Mouse (Mus musculus) heart, embryonic 14.5 days (tissue): ENCODE data around the gene Acsm5. TPM values are rescaled to one million over a fixed set of nuclear protein-coding genes. Genes with fewer than 3 reads are reported as not detected.

Experiments used
- ATAC-seq: fragments of 200-750 bp; cut with Nextera tagmentation; 2 replicates; pipeline ENCODE4 v1.8.0; 2017; ENCODE audit warnings: low read depth, moderate TSS enrichment; ENCODE audit not compliant: insufficient number of reproducible peaks, insufficient read depth, low FRiP score
- H3K27ac ChIP-seq, 2 experiments: fragments of 200-500 bp in 1 of 2; fragments of 300-500 bp in 1 of 2; sonication (generic) in 1 of 2; replicated peaks in 1 of 2; 2 replicates each; pipeline ENCODE4 v1.5.1; 2012 to 2014; ENCODE audit warnings: low read depth in 2 of 2, low read length in 2 of 2, control low read depth in 1 of 2, mild to moderate bottlenecking in 1 of 2, mixed read lengths in 1 of 2; ENCODE audit not compliant: control insufficient read depth in 1 of 2, insufficient read depth in 1 of 2
- H3K27me3 ChIP-seq: fragments of 300-500 bp; sonication (generic); 2 replicates; pipeline ENCODE4 v1.6.1; 2014; ENCODE audit warnings: mild to moderate bottlenecking, low read length, control low read depth; ENCODE audit not compliant: control insufficient read depth, insufficient read depth
- H3K36me3 ChIP-seq: fragments of 300-500 bp; sonication (generic); 2 replicates; pipeline ENCODE4 v1.6.1; 2014; ENCODE audit warnings: mild to moderate bottlenecking, control low read depth, low read length, mixed read lengths; ENCODE audit not compliant: control insufficient read depth, insufficient read depth
- H3K4me1 ChIP-seq, 2 experiments: fragments of 200-500 bp in 1 of 2; fragments of 300-500 bp in 1 of 2; sonication (generic) in 1 of 2; 2 replicates each; pipeline ENCODE4 v1.6.1; 2012 to 2014; ENCODE audit warnings: low read length in 2 of 2, control low read depth in 1 of 2, mixed read lengths in 1 of 2; ENCODE audit not compliant: control insufficient read depth in 2 of 2, insufficient read depth in 2 of 2
- H3K4me2 ChIP-seq: fragments of 300-500 bp; sonication (generic); 2 replicates; pipeline ENCODE4 v1.6.1; 2014; ENCODE audit warnings: mild to moderate bottlenecking, low read length
- H3K4me3 ChIP-seq, 2 experiments: fragments of 200-500 bp in 1 of 2; fragments of 300-500 bp in 1 of 2; sonication (generic) in 1 of 2; 2 replicates each; pipeline ENCODE4 v1.5.1; 2012 to 2014; ENCODE audit warnings: low read length in 2 of 2, mild to moderate bottlenecking in 2 of 2, control low read depth in 1 of 2, low read depth in 1 of 2, moderate library complexity in 1 of 2; ENCODE audit not compliant: control insufficient read depth in 1 of 2, insufficient read depth in 1 of 2
- H3K9ac ChIP-seq: fragments of 300-500 bp; sonication (generic); 2 replicates; pipeline ENCODE4 v1.6.1; 2014; ENCODE audit warnings: mild to moderate bottlenecking, low read length
- H3K9me3 ChIP-seq: fragments of 300-500 bp; sonication (generic); 2 replicates; pipeline ENCODE4 v1.6.1; 2016; ENCODE audit warnings: low read length, control low read depth; ENCODE audit not compliant: control insufficient read depth
- WGBS: fragments of 180-500 bp; shearing (Covaris S2); extraction: QIAGEN DNeasy Blood & Tissue Kit; methylation state at CpG from one replicate; pipeline ENCODE4 v1.1.7; 2014; 5-methylcytosine and 5-hydroxymethylcytosine counted together
- polyA plus RNA-seq: library from polyadenylated mRNA; unstranded; fragments of >200 nt; fragmentation: Nextera tagmentation; extraction: Ambion mirVana; gene quantifications from 2 replicates; pipeline ENCODE4 v1.2.1, GENCODE M21; 2014

The Acsm5 gene
- not detected in 2 replicates for polyA plus RNA-seq

DNA sequence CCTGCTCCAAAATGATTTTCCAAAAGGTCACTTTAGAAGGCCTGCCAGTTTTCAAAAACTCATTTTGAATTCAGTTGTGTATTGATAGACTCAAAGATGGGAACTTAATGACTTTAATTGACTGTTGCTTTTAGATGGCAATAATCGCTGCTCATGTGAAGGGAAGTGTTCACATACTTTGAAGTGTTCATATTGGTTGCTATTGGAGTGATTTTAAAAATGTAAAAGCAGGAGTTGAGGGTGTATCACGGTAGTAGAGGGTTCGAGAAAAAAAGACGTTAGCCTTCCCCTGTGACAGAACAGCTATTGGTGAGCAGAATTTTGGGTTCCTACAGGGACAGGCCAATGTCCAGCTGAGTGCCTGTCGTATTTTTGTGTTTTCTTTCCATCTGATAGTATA is at the start of gene Acsm5:
Gene Acsm5, plus strand, starts transcription at position 301 of the 400 bp plus-strand sequence.
- no peak within 1 kb of the TSS for H3K4me3 ChIP-seq
- H3K27ac ChIP-seq = no peak within 1 kb of the TSS
- 60% methylated on average over 5 of the region's 5 CpGs for WGBS
- H3K4me2 ChIP-seq = no peak within 1 kb of the TSS
- ATAC-seq = no peak
- no peaks in the 10 kb centered on the region; the same call in 1 of the 2 replicates for H3K27me3 ChIP-seq
- no peaks in the 10 kb centered on the region for H3K9me3 ChIP-seq
- H3K9ac ChIP-seq = no peak within 1 kb of the TSS
- H3K4me1 ChIP-seq = no peaks in the 10 kb centered on the region
- no peaks in the 10 kb centered on the region for H3K36me3 ChIP-seq

- WGBS = 64% methylated on average over 33 of the region's 33 CpGs
- no peak for ATAC-seq
These were observed 42.5 kb upstream of the Acsm5 start for GRCm38 (mm10) chr7:119476500-119477389.

GRCm38 (mm10) chr7:119479256-119479655 is 40.0 kb upstream of the Acsm5 start, which contains the start of gene Umod:
Gene Umod, minus strand, starts transcription at chr7:119479282.
- no peak within 1 kb of the TSS for H3K4me3 ChIP-seq
- no peak for ATAC-seq

More at GRCm38 (mm10) chr7:119476500-119477389, 42.5 kb upstream of the Acsm5 start:
- Histone ChIP-seq H3K27ac (no peak overlapping the region), H3K4me2 (no peak overlapping the region), H3K4me1 (no peaks in the 10 kb centered on the region), H3K9me3 (no peaks in the 10 kb centered on the region), H3K27me3 (no peaks in the 10 kb centered on the region), H3K36me3 (no peaks in the 10 kb centered on the region), H3K4me3 (no peak overlapping the region), H3K9ac (no peak overlapping the region)

DNA sequence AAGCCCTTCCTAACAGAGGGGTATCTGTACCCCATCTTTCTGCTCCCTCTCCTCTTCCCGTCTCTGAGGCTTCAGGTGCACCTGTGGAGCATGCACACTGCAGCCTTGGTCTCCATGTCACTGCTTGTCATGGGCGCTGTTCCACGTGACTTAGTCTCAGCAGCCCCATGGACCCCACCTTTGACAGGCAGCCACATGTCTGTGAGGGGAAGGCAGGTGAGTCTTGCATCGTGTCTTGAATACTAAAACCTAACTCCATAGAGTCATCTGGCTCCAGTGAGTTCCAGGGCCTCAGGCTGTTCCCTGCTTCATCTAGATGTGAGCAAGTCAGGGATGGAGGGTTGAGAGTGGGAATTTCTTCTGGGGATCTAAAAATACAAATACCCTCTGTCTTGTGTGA is 35.1 kb upstream of the Acsm5 start:
- H3K27me3 ChIP-seq = no peaks in the 10 kb centered on the region
- no peaks in the 10 kb centered on the region for H3K4me1 ChIP-seq
- no peaks in the 10 kb centered on the region for H3K36me3 ChIP-seq
- no peaks in the 10 kb centered on the region for H3K9me3 ChIP-seq
- no peak overlapping the region for H3K9ac ChIP-seq
- WGBS = 73% methylated on average over 4 of the region's 4 CpGs
- H3K4me2 ChIP-seq = no peak overlapping the region
- no peak overlapping the region for H3K4me3 ChIP-seq
- ATAC-seq = no peak
- H3K27ac ChIP-seq = no peak overlapping the region

More at GRCm38 (mm10) chr7:119479256-119479655, 40.0 kb upstream of the Acsm5 start, which contains the start of gene Umod:
- no peaks in the 10 kb centered on the region for H3K27me3 ChIP-seq
- H3K4me2 ChIP-seq = no peak within 1 kb of the TSS
- no peaks in the 10 kb centered on the region for H3K4me1 ChIP-seq
- H3K36me3 ChIP-seq = no peaks in the 10 kb centered on the region
- no peak within 1 kb of the TSS for H3K9ac ChIP-seq
- H3K27ac ChIP-seq = no peak within 1 kb of the TSS
- no peaks in the 10 kb centered on the region for H3K9me3 ChIP-seq

DNA sequence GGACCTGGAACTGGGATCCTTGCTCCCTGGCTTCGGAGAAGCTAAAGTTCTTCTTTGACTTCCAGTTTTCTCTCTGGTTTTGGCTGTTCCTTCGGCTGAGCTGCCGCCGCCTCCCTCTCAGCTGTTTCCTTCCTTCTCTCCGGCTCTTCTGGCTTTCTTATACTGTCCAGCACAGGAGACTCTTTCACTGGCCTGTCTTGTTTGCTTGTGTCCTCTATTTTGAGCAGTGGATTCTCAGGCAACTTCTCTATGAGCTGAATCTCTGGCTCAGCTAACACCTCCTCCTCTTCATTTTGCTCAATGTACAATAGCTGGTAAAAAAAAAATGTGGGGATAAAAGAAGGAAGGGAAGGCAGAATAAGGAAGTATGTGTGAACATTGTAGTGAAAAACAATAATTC is 32.6 kb upstream of the Acsm5 start:
- H3K4me2 ChIP-seq = no peak overlapping the region
- H3K36me3 ChIP-seq = no peaks in the 10 kb centered on the region
- H3K9me3 ChIP-seq = no peaks in the 10 kb centered on the region
- 87% methylated on average over 5 of the region's 5 CpGs for WGBS
- H3K9ac ChIP-seq = no peak overlapping the region
- no peaks in the 10 kb centered on the region for H3K27me3 ChIP-seq
- ATAC-seq = no peak
- H3K4me1 ChIP-seq = no peaks in the 10 kb centered on the region
- no peak overlapping the region for H3K4me3 ChIP-seq
- H3K27ac ChIP-seq = no peak overlapping the region

- H3K4me2 ChIP-seq = no peak overlapping the region
- H3K4me3 ChIP-seq = no peak overlapping the region
- WGBS = 72% methylated on average over 4 of the region's 4 CpGs
- H3K27me3 ChIP-seq = no peaks in the 10 kb centered on the region
- no peaks in the 10 kb centered on the region for H3K36me3 ChIP-seq
- no peak overlapping the region for H3K27ac ChIP-seq
- no peak overlapping the region for H3K9ac ChIP-seq
- no peak for ATAC-seq
- no peaks in the 10 kb centered on the region for H3K9me3 ChIP-seq
- H3K4me1 ChIP-seq = no peaks in the 10 kb centered on the region
These were observed 29.1 kb upstream of the Acsm5 start for GRCm38 (mm10) chr7:119490041-119490780.

DNA sequence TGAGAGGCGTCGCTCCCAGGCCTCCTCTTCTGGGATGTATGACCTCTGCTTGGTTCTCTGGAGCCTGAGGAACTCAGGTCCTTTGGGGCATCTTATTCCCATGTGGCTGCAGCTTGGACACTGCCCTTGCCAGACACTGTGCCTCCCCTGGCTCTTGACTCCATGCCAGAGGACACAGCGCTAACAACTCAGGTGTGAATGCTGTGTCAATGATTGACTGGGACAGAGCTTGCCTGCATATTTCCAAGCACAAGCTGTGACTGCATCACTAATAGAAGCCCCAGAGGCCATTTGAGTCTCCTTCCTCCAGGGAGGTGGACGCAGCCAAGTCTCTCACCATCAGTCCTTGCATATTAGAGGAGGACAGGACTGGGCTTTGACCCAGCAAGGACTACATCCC is 8.1 kb upstream of the Acsm5 start:
- Histone ChIP-seq H3K4me1 (no peaks in the 10 kb centered on the region), H3K27me3 (no peaks in the 10 kb centered on the region; the same call in 1 of the 2 replicates)
- 79% methylated on average over 4 of the region's 4 CpGs for WGBS

More for the DNA sequence above, 8.1 kb upstream of the Acsm5 start:
- H3K9me3 ChIP-seq = no peaks in the 10 kb centered on the region
- ATAC-seq = no peak
- no peak overlapping the region for H3K4me2 ChIP-seq
- no peak overlapping the region for H3K9ac ChIP-seq
- H3K27ac ChIP-seq = no peak overlapping the region
- H3K4me3 ChIP-seq = no peak overlapping the region
- no peaks in the 10 kb centered on the region for H3K36me3 ChIP-seq
